Mouse (Mus musculus) midbrain, embryonic 11.5 days (tissue): ENCODE measurements around the gene Dnajc21. TPM values are rescaled to one million over a fixed set of nuclear protein-coding genes. Genes with fewer than 3 reads are reported as not detected.
A peak's percentile ranks its signal among the peaks of the same experiment; 100 is the strongest.
"Not testable (repeated sequence)": the region's sequence is repeated elsewhere in the genome, so short reads cannot be mapped to it uniquely, and the experiment has no call there.

Source experiments
- ATAC-seq: fragments of 200-750 bp; cut with Nextera tagmentation; 2 replicates; pipeline ENCODE4 v1.8.0; 2017; ENCODE audit warnings: moderate TSS enrichment, moderate library complexity; ENCODE audit not compliant: low FRiP score
- DNase-seq: peaks from one replicate; pipeline ENCODE4 v3.0.0; 2015; ENCODE audit warnings: low spot score; ENCODE audit errors: missing footprints
- H3K27ac ChIP-seq: fragments of 300-500 bp; sonication (generic); 2 replicates; pipeline ENCODE4 v1.5.1; 2014; ENCODE audit warnings: low read depth, low read length
- H3K27me3 ChIP-seq: fragments of 300-500 bp; sonication (generic); 2 replicates; pipeline ENCODE4 v1.6.1; 2014; ENCODE audit warnings: mild to moderate bottlenecking, low read length, moderate library complexity, mixed read lengths; ENCODE audit not compliant: control insufficient read depth, insufficient read depth
- H3K36me3 ChIP-seq: fragments of 300-500 bp; sonication (generic); 2 replicates; pipeline ENCODE4 v1.6.1; 2014; ENCODE audit warnings: mild to moderate bottlenecking, low read length, moderate library complexity, mixed read lengths; ENCODE audit not compliant: control insufficient read depth, insufficient read depth
- H3K4me1 ChIP-seq: fragments of 300-500 bp; sonication (generic); 2 replicates; pipeline ENCODE4 v1.6.1; 2014; ENCODE audit warnings: low read length; ENCODE audit not compliant: control insufficient read depth, insufficient read depth
- H3K4me2 ChIP-seq: fragments of 300-500 bp; sonication (generic); 2 replicates; pipeline ENCODE4 v1.6.1; 2014; ENCODE audit warnings: mild to moderate bottlenecking, moderate library complexity
- H3K4me3 ChIP-seq: fragments of 300-500 bp; sonication (generic); 2 replicates; pipeline ENCODE4 v1.5.1; 2014; ENCODE audit warnings: low read depth, low read length
- H3K9ac ChIP-seq: fragments of 300-500 bp; sonication (generic); 2 replicates; pipeline ENCODE4 v1.6.1; 2014; ENCODE audit warnings: low read length
- H3K9me3 ChIP-seq: fragments of 300-500 bp; sonication (generic); 2 replicates; pipeline ENCODE4 v1.6.1; 2016; ENCODE audit warnings: low read length; ENCODE audit not compliant: control insufficient read depth
- WGBS: fragments of 180-500 bp; shearing (Covaris S2); extraction: QIAGEN DNeasy Blood & Tissue Kit; methylation state at CpG from one replicate; pipeline ENCODE4 v1.1.7; 2014; 5-methylcytosine and 5-hydroxymethylcytosine counted together
- polyA plus RNA-seq: library from polyadenylated mRNA; unstranded; fragments of >200 nt; fragmentation: Nextera tagmentation; extraction: Ambion mirVana; gene quantifications from 2 replicates; pipeline ENCODE4 v1.2.1, GENCODE M21; 2014

The Dnajc21 gene
- polyA plus RNA-seq, result 20.0 and 21.0 TPM in 2 replicates

GRCm38 (mm10) chr15:10470151-10470831 lies at the start of gene Dnajc21:
Gene Dnajc21 (minus strand): TSS chr15:10470516.
- Histone ChIP-seq H3K27me3 (no peaks in the 10 kb centered on the region), H3K9me3 (no peaks in the 10 kb centered on the region), H3K27ac (peak within 1 kb of the TSS; percentile 58), H3K9ac (peak within 1 kb of the TSS; percentile 87), H3K4me2 (peak within 1 kb of the TSS; percentile 65), H3K36me3 (0 out of 2 replicates have a peak, but pooled peaks cover under 1% of the 10 kb centered on the region), H3K4me1 (peaks cover 7% of the 10 kb centered on the region), H3K4me3 (peak within 1 kb of the TSS; percentile 82)
- DNase-seq, result peak; percentile 98
- 1% methylated on average over 56 of the region's 87 CpGs for WGBS
- peak; percentile 97 for ATAC-seq

GRCm38 (mm10) chr15:10515166-10515565 lies 44.9 kb upstream of the Dnajc21 start:
- DNase-seq (no peak), ATAC-seq (no peak)
- H3K4me1 ChIP-seq, result no peaks in the 10 kb centered on the region
- H3K4me3 ChIP-seq, result no peak overlapping the region
- H3K27me3 ChIP-seq, result no peaks in the 10 kb centered on the region
- H3K27ac ChIP-seq, result no peak overlapping the region
- H3K36me3 ChIP-seq, result no peaks in the 10 kb centered on the region
- 85% methylated on average over 7 of the region's 7 CpGs for WGBS
- H3K9me3 ChIP-seq, result no peaks in the 10 kb centered on the region
- H3K9ac ChIP-seq, result no peak overlapping the region
- H3K4me2 ChIP-seq, result no peak overlapping the region

GRCm38 (mm10) chr15:10506099-10506498 lies 35.8 kb upstream of the Dnajc21 start:
- DNase-seq (no peak), ATAC-seq (no peak)
- WGBS, result 77% methylated on average over 11 of the region's 11 CpGs
- Histone ChIP-seq H3K9ac (no peak overlapping the region), H3K4me1 (no peaks in the 10 kb centered on the region), H3K27me3 (no peaks in the 10 kb centered on the region), H3K4me2 (no peak overlapping the region), H3K4me3 (no peak overlapping the region), H3K9me3 (no peaks in the 10 kb centered on the region), H3K36me3 (no peaks in the 10 kb centered on the region), H3K27ac (no peak overlapping the region)

GRCm38 (mm10) chr15:10500838-10501719 lies 30.8 kb upstream of the Dnajc21 start:
- Histone ChIP-seq H3K27ac (no peak overlapping the region), H3K36me3 (no peaks in the 10 kb centered on the region), H3K27me3 (no peaks in the 10 kb centered on the region), H3K9me3 (no peaks in the 10 kb centered on the region), H3K4me1 (no peaks in the 10 kb centered on the region), H3K9ac (no peak overlapping the region), H3K4me3 (no peak overlapping the region), H3K4me2 (no peak overlapping the region)
- ATAC-seq (peak; percentile 89), DNase-seq (peak; percentile 93)
- WGBS, result 59% methylated on average over 11 of the region's 11 CpGs

GRCm38 (mm10) chr15:10500035-10500434 lies 29.7 kb upstream of the Dnajc21 start:
- H3K27me3 ChIP-seq, result no peaks in the 10 kb centered on the region
- no peaks in the 10 kb centered on the region for H3K9me3 ChIP-seq
- no peak overlapping the region for H3K4me2 ChIP-seq
- H3K27ac ChIP-seq, result no peak overlapping the region
- no peaks in the 10 kb centered on the region for H3K36me3 ChIP-seq
- ATAC-seq, result no peak
- H3K9ac ChIP-seq, result no peak overlapping the region
- WGBS, result 91% methylated on average over 5 of the region's 5 CpGs
- no peak overlapping the region for H3K4me3 ChIP-seq
- no peak for DNase-seq
- H3K4me1 ChIP-seq, result no peaks in the 10 kb centered on the region

- WGBS, result 79% methylated on average over 5 of the region's 5 CpGs
Observed at GRCm38 (mm10) chr15:10499593-10499992, 29.3 kb upstream of the Dnajc21 start.

GRCm38 (mm10) chr15:10496696-10497095 lies 26.4 kb upstream of the Dnajc21 start:
- H3K27ac ChIP-seq, H3K27me3 ChIP-seq, H3K9me3 ChIP-seq, ATAC-seq, H3K4me1 ChIP-seq, DNase-seq, H3K4me2 ChIP-seq, H3K9ac ChIP-seq, H3K36me3 ChIP-seq, H3K4me3 ChIP-seq: not testable (repeated sequence)
- 100% methylated on average over 1 of the region's 1 CpGs for WGBS

More at GRCm38 (mm10) chr15:10499593-10499992, 29.3 kb upstream of the Dnajc21 start:
- Histone ChIP-seq H3K9ac (no peak overlapping the region), H3K36me3 (no peaks in the 10 kb centered on the region), H3K9me3 (no peaks in the 10 kb centered on the region), H3K27me3 (no peaks in the 10 kb centered on the region), H3K4me2 (no peak overlapping the region), H3K4me1 (no peaks in the 10 kb centered on the region), H3K27ac (no peak overlapping the region), H3K4me3 (no peak overlapping the region)
- ATAC-seq, result no peak
- no peak for DNase-seq

GRCm38 (mm10) chr15:10495944-10496343 lies 25.6 kb upstream of the Dnajc21 start:
- H3K4me1 ChIP-seq, result no peaks in the 10 kb centered on the region
- WGBS, result 94% methylated on average over 11 of the region's 11 CpGs
- ATAC-seq (no peak), DNase-seq (no peak)
- no peaks in the 10 kb centered on the region for H3K27me3 ChIP-seq
- H3K4me2 ChIP-seq, result no peak overlapping the region
- H3K4me3 ChIP-seq, result no peak overlapping the region
- H3K36me3 ChIP-seq, result no peaks in the 10 kb centered on the region
- H3K9me3 ChIP-seq, result no peaks in the 10 kb centered on the region
- H3K9ac ChIP-seq, result no peak overlapping the region
- H3K27ac ChIP-seq, result no peak overlapping the region

GRCm38 (mm10) chr15:10490101-10490500 lies 19.8 kb upstream of the Dnajc21 start:
- H3K4me1 ChIP-seq, result peaks cover 4% of the 10 kb centered on the region
- H3K9ac ChIP-seq, result no peak overlapping the region
- WGBS, result 94% methylated on average over 5 of the region's 5 CpGs
- no peak for DNase-seq
- H3K27ac ChIP-seq, result no peak overlapping the region
- no peak overlapping the region for H3K4me3 ChIP-seq
- H3K4me2 ChIP-seq, result no peak overlapping the region
- no peaks in the 10 kb centered on the region for H3K27me3 ChIP-seq
- no peak for ATAC-seq
- H3K9me3 ChIP-seq, result no peaks in the 10 kb centered on the region
- H3K36me3 ChIP-seq, result no peaks in the 10 kb centered on the region
